Mouse (Mus musculus): Measurements from ENCODE around the gene Thbd.

DNA sequence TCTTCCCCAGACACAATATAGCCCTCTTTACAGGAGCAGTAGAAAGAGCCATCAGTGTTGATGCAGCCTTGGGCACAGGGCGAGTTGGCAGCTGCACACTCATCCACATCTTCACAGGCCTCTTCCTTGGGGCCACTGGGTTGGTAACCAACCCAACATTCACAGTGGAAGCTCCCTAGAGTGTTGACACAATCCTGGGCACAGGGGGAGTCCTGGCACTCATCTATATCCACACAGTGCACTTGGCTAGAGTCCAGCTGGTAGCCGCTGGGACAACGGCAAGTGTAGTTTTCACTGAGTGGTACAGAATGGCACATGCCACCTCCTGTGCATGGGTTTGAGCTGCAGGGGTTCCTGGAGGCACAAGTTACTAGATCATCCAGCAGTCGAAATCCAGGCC lies 34.2 kb upstream of the Thbd start:
- TF ChIP-seq CTCF (IDR thresholded peaks at IDR 0.05; ENCODE audit: extremely low read depth, insufficient read depth, insufficient read length, insufficient replicate concordance): no peak
- no peak for TF ChIP-seq POLR2A (IDR thresholded peaks at IDR 0.05; ENCODE audit: low read depth, low read length)

All from spleen, adult 2 months (tissue).